Mouse (Mus musculus): Measurements from ENCODE around the gene Axin2.

Gene Axin2

GRCm38 (mm10) chr11:108906590-108907254 lies 13.4 kb upstream of the Axin2 start:
- DNase-seq = no peak

DNA sequence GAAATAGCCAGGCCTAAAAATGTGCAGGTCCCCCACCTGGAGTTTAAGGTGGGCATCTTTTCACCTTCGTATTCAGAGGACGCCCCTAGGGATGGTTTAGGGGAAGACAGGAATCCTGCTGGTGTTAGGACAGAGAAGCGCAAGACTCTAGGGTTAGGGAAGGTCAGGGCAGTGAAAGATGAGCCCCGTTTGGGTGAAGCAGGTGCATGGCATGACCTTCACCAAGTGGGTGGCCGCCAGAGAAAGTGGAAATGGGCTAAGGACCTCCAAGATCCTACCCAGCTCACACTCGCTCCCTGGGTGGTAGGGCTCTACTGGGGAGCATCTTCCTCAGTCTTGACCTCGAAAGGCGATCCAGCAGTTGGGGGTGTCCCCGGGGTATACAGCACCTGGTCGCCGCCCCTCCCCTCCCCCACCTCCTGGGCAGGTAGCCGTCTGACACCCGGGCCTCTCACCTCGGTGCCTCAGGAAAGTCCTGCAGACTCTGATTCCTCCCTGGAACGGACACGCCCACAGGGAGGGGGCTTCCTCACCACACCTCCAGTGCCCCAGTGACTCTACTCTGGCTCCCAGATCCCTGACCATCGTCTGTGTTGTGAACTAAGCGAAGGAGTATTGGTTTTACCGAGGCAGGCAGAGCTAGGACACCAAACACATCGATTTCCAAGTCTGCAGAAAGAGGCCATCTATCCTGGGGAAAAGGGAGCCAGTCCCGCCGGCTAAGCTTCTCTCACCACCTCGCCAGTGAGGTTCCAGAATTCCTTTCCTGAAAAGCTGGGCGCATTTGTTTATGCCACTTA lies 10.6 kb upstream of the Axin2 start:
- no peak for DNase-seq

DNA sequence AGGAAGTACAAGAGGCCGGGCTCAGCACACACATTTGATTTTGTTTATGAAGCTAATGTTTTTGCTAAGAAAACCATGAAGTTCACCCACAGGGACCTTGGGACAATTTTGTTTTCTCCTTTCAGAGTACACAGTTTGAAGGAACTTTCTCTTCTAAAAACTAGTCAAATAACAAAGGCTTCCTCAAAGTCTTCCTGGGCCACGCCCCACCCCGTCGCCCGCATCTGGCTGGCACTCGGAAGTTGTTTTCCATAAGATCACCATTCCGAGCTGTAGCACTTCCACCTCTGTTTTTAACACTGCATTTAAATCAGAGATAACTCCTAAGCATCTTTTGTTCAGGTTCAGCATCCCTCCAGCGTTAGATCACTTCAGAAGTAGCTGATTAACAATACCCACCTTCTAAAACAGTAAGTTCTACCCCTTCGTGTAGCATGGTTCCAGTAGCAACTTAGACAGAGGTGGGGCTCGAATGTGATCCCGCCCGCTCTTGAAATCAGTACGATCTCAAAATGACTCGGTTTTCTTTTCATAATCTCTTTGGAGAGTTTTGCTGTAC lies 9.7 kb upstream of the Axin2 start:
- no peak for DNase-seq

DNA sequence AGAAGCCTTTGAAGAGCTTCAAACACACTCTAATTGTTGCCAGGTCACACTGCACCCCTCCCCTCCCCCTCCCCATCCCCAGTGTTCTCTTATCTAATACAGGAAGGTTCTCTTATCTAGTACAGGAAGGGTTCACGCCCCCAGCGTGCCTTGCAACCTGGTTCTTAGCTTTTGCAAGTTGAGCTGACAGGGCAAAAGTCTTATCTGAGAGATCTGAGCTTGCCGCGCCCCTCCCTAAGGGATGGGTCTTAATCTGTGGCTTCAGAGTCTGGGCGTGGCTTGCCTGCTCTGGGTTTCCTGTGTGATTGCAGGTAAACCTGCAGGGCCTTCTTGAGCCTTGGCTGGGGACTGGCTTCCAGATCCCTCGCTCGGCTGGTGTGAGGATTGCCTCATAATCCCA lies 9.2 kb upstream of the Axin2 start:
- DNase-seq = no peak

GRCm38 (mm10) chr11:108912174-108912573 lies 8.0 kb upstream of the Axin2 start:
- no peak for DNase-seq

DNA sequence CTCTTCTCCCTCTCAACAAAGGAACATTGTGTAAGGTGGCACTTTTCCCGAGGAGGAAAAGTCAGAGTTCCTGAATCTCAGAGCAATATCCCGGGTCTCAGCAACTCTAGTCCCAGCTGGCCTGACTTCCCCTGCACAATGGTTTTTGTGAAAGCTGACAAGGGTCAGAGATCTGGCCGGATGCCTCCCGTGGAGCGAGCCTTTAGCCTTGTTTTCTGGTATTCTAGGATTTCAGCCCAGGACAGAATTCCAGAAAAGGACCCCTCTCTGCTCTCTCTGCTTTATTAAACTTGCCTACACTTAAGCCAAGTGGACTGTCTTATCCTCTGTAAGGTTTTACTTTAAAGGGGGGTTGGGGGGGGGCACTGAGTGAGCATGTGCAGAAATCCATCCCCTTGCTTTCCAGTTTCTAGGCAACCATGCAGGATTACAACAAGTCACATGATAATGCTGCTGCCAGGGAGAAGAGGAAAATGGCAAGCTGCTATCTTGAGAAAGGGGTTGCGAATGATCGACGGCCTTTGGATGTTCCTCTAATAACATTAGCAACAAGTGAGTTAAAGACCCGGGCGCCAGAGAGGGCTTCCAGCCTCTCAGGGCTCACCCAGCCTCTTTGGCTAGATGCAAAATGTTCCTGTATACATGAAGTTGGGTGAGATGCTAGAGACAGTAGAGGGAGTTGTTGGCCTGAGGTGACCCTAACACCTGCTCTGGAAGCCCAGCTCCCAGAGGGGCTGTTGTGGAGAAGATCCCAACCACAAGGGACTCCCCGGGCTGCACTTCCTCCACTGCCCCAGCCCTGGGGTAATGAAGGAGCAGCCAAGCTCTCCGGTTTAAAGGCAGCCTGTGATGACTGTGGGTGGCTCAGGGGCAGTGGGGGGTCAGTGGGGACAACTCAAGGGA lies 2.5 kb upstream of the Axin2 start:
- DNase-seq = peak in 1 of 2 experiments; percentile 47

DNA sequence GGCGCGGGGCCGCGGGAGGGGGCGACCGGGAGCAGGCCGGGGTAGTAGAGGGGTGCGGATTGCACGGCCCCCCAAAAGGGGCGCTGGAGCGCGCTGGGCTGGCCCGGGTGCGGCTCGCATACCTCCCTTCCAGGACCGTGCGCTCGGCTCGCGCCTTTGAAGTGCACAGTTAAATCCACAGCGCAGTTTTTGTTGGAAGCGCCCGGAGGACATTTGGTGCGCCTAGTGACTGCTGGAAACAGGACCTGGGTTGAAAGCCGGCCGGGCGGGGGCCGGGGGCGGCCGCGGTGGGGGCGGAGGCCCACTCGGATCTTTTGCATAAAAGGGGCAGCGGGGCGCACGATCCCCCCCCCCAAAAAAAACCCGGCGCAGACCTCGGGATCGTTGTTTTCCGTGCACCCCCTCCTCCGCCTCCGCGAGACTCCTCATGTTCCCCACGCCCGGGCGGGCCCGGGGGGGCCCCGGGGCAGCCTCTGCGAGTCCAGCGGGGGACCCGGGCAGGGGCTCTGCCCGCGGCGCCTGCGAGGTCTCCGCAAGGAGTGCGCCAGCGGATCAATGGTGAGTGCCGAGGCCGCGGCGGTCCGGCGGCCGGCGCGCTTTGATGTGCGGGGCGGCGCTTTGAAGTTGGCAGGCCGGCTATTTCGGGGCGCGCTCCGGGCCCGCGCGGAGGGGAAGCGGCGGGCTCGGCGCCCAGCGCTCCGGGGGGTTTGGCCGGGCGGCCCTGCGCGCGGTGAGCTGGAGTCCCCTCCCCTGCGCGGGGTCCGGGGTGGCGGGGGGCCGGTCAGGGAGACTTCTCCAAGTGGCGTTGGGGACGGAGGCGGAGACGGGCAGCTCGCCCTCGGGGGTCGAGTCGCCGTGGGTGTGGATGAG lies 722 bp downstream of the Axin2 start:
- DNase-seq = peak; percentile 85 to 93

DNA sequence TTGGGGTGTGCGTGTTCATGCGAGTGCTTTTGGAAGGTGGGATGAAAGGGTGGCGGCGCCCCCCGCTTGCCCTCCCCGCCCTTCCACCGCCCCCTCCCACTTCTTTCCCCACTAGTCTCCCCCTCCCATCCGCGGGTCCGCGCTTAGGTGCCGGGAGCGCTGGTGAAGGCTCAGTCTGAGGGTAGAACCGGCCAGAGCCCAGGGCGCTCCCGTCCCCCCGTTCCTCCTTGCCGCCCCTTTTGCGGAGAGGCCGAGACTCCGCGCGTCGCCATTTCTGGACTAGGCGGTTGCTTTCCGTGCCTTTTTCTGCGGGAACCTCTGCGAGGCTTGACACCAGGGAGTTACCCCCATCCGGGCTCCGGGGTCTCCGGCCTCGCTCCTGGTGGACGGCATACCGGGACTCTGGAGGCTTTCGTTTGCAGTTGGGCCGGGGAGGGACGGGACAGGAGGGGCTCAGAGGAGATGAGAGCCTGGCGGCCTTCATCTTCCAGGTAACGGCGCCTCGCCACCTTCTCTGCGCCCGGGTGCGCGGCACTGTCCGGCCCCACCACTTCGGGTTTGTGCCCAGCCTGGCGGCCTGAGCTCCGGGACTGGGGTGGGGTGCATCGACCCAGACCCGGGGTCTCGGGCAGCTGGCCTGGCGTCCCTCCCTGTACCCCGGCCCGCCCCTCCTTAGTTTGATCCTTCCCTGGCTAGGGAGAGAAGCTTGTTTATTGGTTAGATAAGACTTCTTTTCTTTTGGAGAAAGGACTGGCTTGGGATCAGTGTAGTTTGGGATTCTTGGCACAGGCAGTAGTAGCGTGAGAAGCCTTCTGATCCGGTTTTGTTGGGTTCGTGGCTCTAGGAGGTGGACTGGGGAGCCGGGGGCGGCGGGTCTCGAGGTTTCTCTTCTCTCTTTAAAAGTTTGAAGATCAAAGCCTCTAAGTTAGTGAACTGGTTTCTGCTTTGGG lies 1.6 kb downstream of the Axin2 start:
- peak in 1 of 2 experiments; percentile 11 for DNase-seq

- DNase-seq = no peak
These were observed 2.5 kb downstream of the Axin2 start for GRCm38 (mm10) chr11:108922511-108923187.

- no peak for DNase-seq
These were observed 3.0 kb downstream of the Axin2 start for GRCm38 (mm10) chr11:108923188-108923575.

DNA sequence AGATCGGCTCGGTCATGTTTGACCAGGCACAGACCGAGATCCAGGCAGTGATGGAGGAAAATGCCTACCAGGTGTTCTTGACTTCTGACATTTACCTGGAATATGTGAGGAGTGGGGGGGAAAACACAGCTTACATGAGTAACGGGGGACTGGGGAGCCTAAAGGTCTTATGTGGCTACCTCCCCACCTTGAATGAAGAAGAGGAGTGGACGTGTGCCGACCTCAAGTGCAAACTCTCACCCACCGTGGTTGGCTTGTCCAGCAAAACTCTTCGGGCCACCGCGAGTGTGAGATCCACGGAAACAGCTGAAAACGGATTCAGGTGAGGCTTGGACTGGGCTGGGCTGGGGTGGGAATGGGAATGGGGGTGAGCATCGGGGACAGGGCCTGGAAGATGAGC lies 3.6 kb downstream of the Axin2 start:
- no peak for DNase-seq

DNA sequence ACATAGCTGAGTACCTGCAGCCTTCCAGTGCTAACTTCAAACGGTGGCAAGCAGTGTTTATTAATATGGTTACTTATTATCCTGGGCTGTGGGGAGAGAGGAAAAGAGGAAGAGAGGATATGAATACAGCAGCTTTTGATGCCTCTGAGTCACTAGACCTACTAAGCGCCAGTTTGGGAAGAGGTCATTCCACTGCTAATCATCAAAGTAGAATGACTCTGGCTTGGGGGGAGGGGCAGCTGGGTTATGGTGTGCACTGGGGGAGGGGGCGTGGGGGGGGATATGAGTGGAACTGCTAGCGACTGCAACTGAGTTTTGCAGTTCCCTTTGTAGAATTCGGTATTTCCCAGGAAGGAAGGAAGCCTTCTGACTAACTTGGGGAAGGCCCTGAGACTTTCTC lies 4.2 kb downstream of the Axin2 start:
- DNase-seq = no peak

DNA sequence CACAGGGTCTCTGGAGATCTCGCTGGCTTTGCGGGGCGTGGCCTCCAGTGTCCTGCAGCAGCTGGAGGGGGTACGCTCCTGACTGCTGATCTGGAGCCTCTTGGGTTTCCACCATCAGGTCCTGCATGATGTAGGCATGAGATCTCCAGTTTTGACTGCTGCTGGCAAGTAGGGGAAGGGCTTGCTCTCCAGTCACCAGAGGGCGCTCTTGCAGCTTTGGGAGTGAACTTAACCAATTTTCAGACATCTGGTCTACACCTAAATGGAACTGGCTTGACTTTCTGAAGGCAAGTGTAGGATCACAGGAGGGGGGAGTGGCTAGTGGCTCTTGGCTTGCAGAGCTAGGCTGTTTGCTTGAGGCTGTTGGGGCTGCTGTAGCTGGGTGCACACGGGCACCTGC lies 5.1 kb downstream of the Axin2 start:
- peak; percentile 79 to 87 for DNase-seq

GRCm38 (mm10) chr11:108925826-108926225 lies 5.7 kb downstream of the Axin2 start:
- no peak for DNase-seq

DNA sequence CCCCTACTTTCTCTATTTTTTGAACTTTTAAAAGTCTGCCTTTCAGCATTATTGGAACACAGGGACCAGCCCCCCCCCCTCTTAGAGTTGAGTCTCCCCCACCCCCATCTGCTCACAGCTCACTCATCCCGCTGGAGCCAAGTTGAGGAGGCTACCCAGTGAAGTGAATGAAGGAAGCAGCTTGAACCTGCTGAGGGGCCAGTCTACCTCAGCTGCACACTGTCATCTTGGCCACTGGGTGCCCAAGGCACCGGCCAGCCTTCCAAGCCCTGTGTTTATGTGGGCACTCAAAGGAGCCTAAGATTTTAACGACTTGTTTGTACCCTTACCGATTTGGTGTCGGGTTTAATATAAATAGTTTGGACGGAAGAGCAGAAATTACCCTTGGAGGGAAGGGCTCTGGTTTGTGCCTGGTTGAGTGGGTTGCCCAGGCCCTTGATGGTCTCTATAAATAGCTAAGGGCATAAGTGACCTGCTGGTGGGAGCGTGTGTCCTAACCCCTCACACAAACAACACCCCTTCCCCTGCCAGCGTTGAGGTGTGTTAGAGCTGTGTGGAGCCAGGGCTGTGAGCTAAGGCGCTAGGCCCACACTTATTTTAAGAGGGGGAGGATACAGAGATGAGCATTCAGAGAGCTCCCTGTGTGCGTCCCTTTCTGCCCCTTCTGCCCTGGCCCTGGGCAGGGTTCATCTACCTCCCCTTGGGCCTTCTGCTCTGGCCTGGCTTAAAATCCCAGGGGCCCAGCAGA lies 6.4 kb downstream of the Axin2 start:
- no peak for DNase-seq

- DNase-seq = no peak
These were observed 6.9 kb downstream of the Axin2 start for GRCm38 (mm10) chr11:108927093-108927444.

DNA sequence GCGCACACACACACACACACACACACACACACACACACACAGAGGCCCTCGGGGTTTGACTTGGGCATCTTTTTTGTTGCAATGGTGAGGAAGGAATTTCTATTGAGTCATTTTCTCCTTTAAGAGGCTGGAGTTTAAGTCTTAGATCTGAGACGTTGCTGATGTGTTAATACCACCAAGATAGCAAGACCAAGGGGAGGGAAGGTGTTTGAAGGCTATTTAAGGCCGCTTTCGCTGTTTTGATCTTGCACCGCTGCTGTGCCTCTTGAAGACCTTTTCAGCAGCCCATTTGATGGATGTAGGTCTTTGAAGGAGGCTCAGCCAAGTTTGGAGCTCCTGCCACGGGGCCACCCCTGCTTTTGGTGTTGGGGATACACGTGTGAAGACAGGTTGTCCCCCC lies 7.9 kb downstream of the Axin2 start:
- no peak for DNase-seq

- no peak for DNase-seq
These were observed 8.6 kb downstream of the Axin2 start for GRCm38 (mm10) chr11:108928752-108929151.

GRCm38 (mm10) chr11:108929176-108929575 lies 9.0 kb downstream of the Axin2 start:
- no peak for DNase-seq

DNA sequence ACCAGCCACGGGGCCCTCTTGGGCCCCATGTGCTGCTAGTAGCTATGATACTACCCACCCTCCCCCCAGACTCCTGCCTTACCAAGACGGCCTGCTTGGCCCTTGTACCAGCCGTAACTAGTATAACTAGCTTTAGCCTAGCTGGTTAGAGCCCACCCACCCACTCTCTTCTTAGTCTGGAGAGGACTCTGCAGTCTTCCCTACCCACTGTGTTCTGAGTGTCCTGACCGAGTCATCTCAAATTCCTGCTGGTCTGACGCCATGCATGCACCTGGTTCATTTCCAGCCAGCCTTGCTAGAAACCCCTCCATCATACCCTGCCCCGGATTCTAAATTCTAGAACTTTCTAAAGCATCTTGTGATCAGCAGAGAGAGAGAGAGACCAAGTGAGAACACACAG lies 9.6 kb downstream of the Axin2 start:
- DNase-seq = no peak
